Mouse (Mus musculus): Measurements from ENCODE around the gene Tshz2.

- TF ChIP-seq CTCF (IDR thresholded peaks at IDR 0.05; ENCODE audit: extremely low read depth, insufficient read length, insufficient replicate concordance, low read depth, low read length) (no peak), POLR2A (IDR thresholded peaks at IDR 0.05; ENCODE audit: low read depth, low read length) (no peak)
Measured at GRCm38 (mm10) chr2:169728651-169729280, 96.0 kb downstream of the Tshz2 start.

Data from small intestine, adult 2 months (tissue).